Mouse (Mus musculus): Measurements from ENCODE around the gene Mob4. TPM values are rescaled to one million over a fixed set of nuclear protein-coding genes. Genes with fewer than 3 reads are reported as not detected.

Mob4 gene
- 171 and 194 TPM in 2 replicates for polyA plus RNA-seq (2015; fragmentation: Nextera tagmentation; extraction: Ambion mirVana)

- no peaks in the 10 kb centered on the region for H3K36me3 ChIP-seq (ENCODE audit: control insufficient read depth, insufficient read depth, low read length)
- ATAC-seq = peak; percentile 98
- peak within 1 kb of the TSS; percentile 77 for H3K4me2 ChIP-seq (ENCODE audit: low read length)
- no peaks in the 10 kb centered on the region for H3K9me3 ChIP-seq (replicated peaks; ENCODE audit: control insufficient read depth, low read length, poor library complexity, severe bottlenecking)
- no peaks in the 10 kb centered on the region for H3K27me3 ChIP-seq (ENCODE audit: control insufficient read depth, insufficient read depth, low read depth, low read length)
- H3K4me1 ChIP-seq (ENCODE audit: control insufficient read depth, insufficient read depth, low read length) = peaks cover 19% of the 10 kb centered on the region
- peak within 1 kb of the TSS; percentile 98 for H3K27ac ChIP-seq (ENCODE audit: low read length)
- under 1% methylated on average over 42 of the region's 42 CpGs for WGBS
- H3K4me3 ChIP-seq (ENCODE audit: low read depth, low read length) = peak within 1 kb of the TSS; percentile 99
- H3K9ac ChIP-seq (ENCODE audit: low read depth, low read length) = peak within 1 kb of the TSS; percentile 99
These were observed at the start of gene Mob4 for GRCm38 (mm10) chr1:55130943-55131401. Mob4 (plus strand) TSS chr1:55131231.

- no peak overlapping the region for H3K4me3 ChIP-seq (ENCODE audit: low read depth, low read length)
- no peak overlapping the region for H3K27ac ChIP-seq (ENCODE audit: low read length)
- H3K4me1 ChIP-seq (ENCODE audit: control insufficient read depth, insufficient read depth, low read length) = peaks cover 23% of the 10 kb centered on the region
- H3K9ac ChIP-seq (ENCODE audit: low read depth, low read length) = no peak overlapping the region
- H3K27me3 ChIP-seq (ENCODE audit: control insufficient read depth, insufficient read depth, low read depth, low read length) = no peaks in the 10 kb centered on the region
- H3K36me3 ChIP-seq (ENCODE audit: control insufficient read depth, insufficient read depth, low read length) = peaks cover 45% of the 10 kb centered on the region
- ATAC-seq = no peak
- WGBS = 83% methylated on average over 1 of the region's 1 CpGs
- H3K4me2 ChIP-seq (ENCODE audit: low read length) = no peak overlapping the region
- H3K9me3 ChIP-seq (replicated peaks; ENCODE audit: control insufficient read depth, low read length, poor library complexity, severe bottlenecking) = no peaks in the 10 kb centered on the region; the same call in 1 of the 2 replicates
These were observed 48.9 kb upstream of the Mob4 start for GRCm38 (mm10) chr1:55082106-55082505.

DNA sequence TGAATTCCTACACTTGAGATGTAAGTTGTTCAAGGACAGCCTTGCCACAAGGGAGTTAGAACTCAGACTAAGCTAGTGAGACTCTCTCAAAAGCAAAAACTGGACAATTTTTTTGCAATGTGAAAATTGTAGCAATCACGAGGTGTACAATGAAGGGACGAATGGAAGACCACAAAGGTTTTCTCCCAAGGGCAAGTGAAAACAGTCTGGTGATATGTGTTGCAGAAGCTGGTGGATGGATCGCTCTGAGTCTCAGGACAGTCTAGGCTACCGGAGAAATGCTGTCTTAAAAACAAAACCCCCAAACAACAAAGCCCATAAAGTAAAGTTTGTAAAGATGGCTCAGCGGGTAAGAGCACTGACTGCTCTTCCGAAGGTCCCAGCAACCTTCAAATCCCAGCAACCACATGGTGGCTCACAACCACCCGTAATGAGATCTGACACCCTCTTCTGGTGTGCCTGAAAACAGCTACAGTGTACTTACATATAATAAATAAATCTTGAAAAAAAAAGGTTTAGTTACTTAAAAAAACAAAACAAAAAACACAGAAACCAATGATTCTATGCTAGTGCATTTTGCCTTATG is 45.2 kb upstream of the Mob4 start:
- Histone ChIP-seq H3K4me3 (ENCODE audit: low read depth, low read length) (no peak overlapping the region), H3K36me3 (ENCODE audit: control insufficient read depth, insufficient read depth, low read length) (peaks cover 26% of the 10 kb centered on the region), H3K4me1 (ENCODE audit: control insufficient read depth, insufficient read depth, low read length) (peaks cover 35% of the 10 kb centered on the region)

DNA sequence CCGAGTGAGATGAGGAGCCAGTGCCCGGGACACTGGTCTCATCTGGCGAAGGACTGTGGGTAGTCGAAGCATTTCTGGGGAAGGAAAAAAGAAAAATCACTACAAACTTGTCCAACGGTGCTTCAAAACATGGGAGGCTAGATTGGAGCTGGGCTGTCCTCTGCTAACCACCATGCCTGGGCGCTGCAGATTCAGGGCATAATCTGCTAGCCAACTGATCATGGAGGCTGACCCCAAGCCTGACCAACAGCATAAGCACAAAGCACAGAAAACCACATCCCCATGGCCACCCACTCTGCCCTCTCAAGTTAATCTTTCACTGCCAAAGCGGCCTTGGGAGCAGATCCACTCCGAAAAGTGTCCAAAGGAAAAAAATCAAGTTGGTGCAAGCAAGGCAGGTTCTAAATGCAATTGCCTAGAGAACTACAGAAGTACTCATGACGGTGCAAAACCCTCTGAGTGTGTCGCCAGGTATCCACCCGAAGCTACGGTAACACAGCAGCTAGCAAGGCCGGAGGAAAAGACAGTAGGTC is 44.1 kb upstream of the Mob4 start:
- H3K4me1 ChIP-seq (ENCODE audit: control insufficient read depth, insufficient read depth, low read length) = peaks cover 35% of the 10 kb centered on the region
- peak overlapping the region; percentile 95 for H3K4me3 ChIP-seq (ENCODE audit: low read depth, low read length)
- H3K36me3 ChIP-seq (ENCODE audit: control insufficient read depth, insufficient read depth, low read length) = peaks cover 22% of the 10 kb centered on the region
- H3K9ac ChIP-seq (ENCODE audit: low read depth, low read length) = peak overlapping the region; percentile 96
- H3K27ac ChIP-seq (ENCODE audit: low read length) = peak overlapping the region; percentile 95
- under 1% methylated on average over 13 of the region's 13 CpGs for WGBS
- ATAC-seq = no peak
- no peaks in the 10 kb centered on the region; the same call in 1 of the 2 replicates for H3K9me3 ChIP-seq (replicated peaks; ENCODE audit: control insufficient read depth, low read length, poor library complexity, severe bottlenecking)
- no peaks in the 10 kb centered on the region for H3K27me3 ChIP-seq (ENCODE audit: control insufficient read depth, insufficient read depth, low read depth, low read length)
- peak overlapping the region; percentile 90 for H3K4me2 ChIP-seq (ENCODE audit: low read length)

More for the DNA sequence above, 45.2 kb upstream of the Mob4 start:
- 61% methylated on average over 7 of the region's 7 CpGs for WGBS
- Histone ChIP-seq H3K27me3 (ENCODE audit: control insufficient read depth, insufficient read depth, low read depth, low read length) (no peaks in the 10 kb centered on the region), H3K9me3 (replicated peaks; ENCODE audit: control insufficient read depth, low read length, poor library complexity, severe bottlenecking) (no peaks in the 10 kb centered on the region; the same call in 1 of the 2 replicates), H3K27ac (ENCODE audit: low read length) (no peak overlapping the region), H3K4me2 (ENCODE audit: low read length) (peak overlapping the region; percentile 90; the same call in 1 of the 2 replicates), H3K9ac (ENCODE audit: low read depth, low read length) (no peak overlapping the region)
- ATAC-seq = no peak

GRCm38 (mm10) chr1:55087401-55087904 is 43.6 kb upstream of the Mob4 start:
- peaks cover 18% of the 10 kb centered on the region for H3K36me3 ChIP-seq (ENCODE audit: control insufficient read depth, insufficient read depth, low read length)
- H3K4me2 ChIP-seq (ENCODE audit: low read length) = peak overlapping the region; percentile 90

GRCm38 (mm10) chr1:55087932-55088610 is 43.0 kb upstream of the Mob4 start, which contains the start of the genes Hspe1 and Hspd1:
Hspe1 (plus strand) TSS chr1:55088132.
Hspd1 (minus strand) TSS chr1:55088243.
- H3K9ac ChIP-seq (ENCODE audit: low read depth, low read length) = peak within 1 kb of the TSS; percentile 96
- WGBS = under 1% methylated on average over 64 of the region's 76 CpGs
- peaks cover 35% of the 10 kb centered on the region for H3K4me1 ChIP-seq (ENCODE audit: control insufficient read depth, insufficient read depth, low read length)
- H3K4me2 ChIP-seq (ENCODE audit: low read length) = peak within 1 kb of the TSS; percentile 90
- H3K27me3 ChIP-seq (ENCODE audit: control insufficient read depth, insufficient read depth, low read depth, low read length) = no peaks in the 10 kb centered on the region
- H3K36me3 ChIP-seq (ENCODE audit: control insufficient read depth, insufficient read depth, low read length) = peaks cover 13% of the 10 kb centered on the region
- H3K27ac ChIP-seq (ENCODE audit: low read length) = peak within 1 kb of the TSS; percentile 95
- peak within 1 kb of the TSS; percentile 95 for H3K4me3 ChIP-seq (ENCODE audit: low read depth, low read length)
- no peaks in the 10 kb centered on the region for H3K9me3 ChIP-seq (replicated peaks; ENCODE audit: control insufficient read depth, low read length, poor library complexity, severe bottlenecking)
- peak; percentile 96 for ATAC-seq

More at GRCm38 (mm10) chr1:55087401-55087904, 43.6 kb upstream of the Mob4 start:
- peaks cover 35% of the 10 kb centered on the region for H3K4me1 ChIP-seq (ENCODE audit: control insufficient read depth, insufficient read depth, low read length)
- no peaks in the 10 kb centered on the region for H3K27me3 ChIP-seq (ENCODE audit: control insufficient read depth, insufficient read depth, low read depth, low read length)
- H3K27ac ChIP-seq (ENCODE audit: low read length) = peak overlapping the region; percentile 95
- peak overlapping the region; percentile 95 for H3K4me3 ChIP-seq (ENCODE audit: low read depth, low read length)
- peak; percentile 75 for ATAC-seq
- WGBS = under 1% methylated on average over 36 of the region's 57 CpGs
- H3K9me3 ChIP-seq (replicated peaks; ENCODE audit: control insufficient read depth, low read length, poor library complexity, severe bottlenecking) = no peaks in the 10 kb centered on the region; the same call in 1 of the 2 replicates
- peak overlapping the region; percentile 96 for H3K9ac ChIP-seq (ENCODE audit: low read depth, low read length)

GRCm38 (mm10) chr1:55088611-55089497 is 42.2 kb upstream of the Mob4 start:
- ATAC-seq = no peak
- Histone ChIP-seq H3K4me3 (ENCODE audit: low read depth, low read length) (peak overlapping the region; percentile 95), H3K27ac (ENCODE audit: low read length) (peak overlapping the region; percentile 95), H3K27me3 (ENCODE audit: control insufficient read depth, insufficient read depth, low read depth, low read length) (no peaks in the 10 kb centered on the region), H3K36me3 (ENCODE audit: control insufficient read depth, insufficient read depth, low read length) (peaks cover 9% of the 10 kb centered on the region), H3K9me3 (replicated peaks; ENCODE audit: control insufficient read depth, low read length, poor library complexity, severe bottlenecking) (no peaks in the 10 kb centered on the region), H3K9ac (ENCODE audit: low read depth, low read length) (peak overlapping the region; percentile 96), H3K4me1 (ENCODE audit: control insufficient read depth, insufficient read depth, low read length) (peaks cover 34% of the 10 kb centered on the region), H3K4me2 (ENCODE audit: low read length) (peak overlapping the region; percentile 52)
- WGBS = 9% methylated on average over 16 of the region's 16 CpGs

- peaks cover 30% of the 10 kb centered on the region for H3K4me1 ChIP-seq (ENCODE audit: control insufficient read depth, insufficient read depth, low read length)
- ATAC-seq = no peak
- H3K36me3 ChIP-seq (ENCODE audit: control insufficient read depth, insufficient read depth, low read length) = 0 out of 2 replicates have a peak, but pooled peaks cover 7% of the 10 kb centered on the region
- WGBS = 94% methylated on average over 5 of the region's 5 CpGs
- H3K4me3 ChIP-seq (ENCODE audit: low read depth, low read length) = no peak overlapping the region
- H3K9ac ChIP-seq (ENCODE audit: low read depth, low read length) = no peak overlapping the region
- no peak overlapping the region for H3K27ac ChIP-seq (ENCODE audit: low read length)
- peak overlapping the region; percentile 52 for H3K4me2 ChIP-seq (ENCODE audit: low read length)
- no peaks in the 10 kb centered on the region for H3K27me3 ChIP-seq (ENCODE audit: control insufficient read depth, insufficient read depth, low read depth, low read length)
- no peaks in the 10 kb centered on the region for H3K9me3 ChIP-seq (replicated peaks; ENCODE audit: control insufficient read depth, low read length, poor library complexity, severe bottlenecking)
These were observed 41.5 kb upstream of the Mob4 start for GRCm38 (mm10) chr1:55089498-55090064.
